Mouse (Mus musculus): ENCODE data around the gene Ypel1.

- TF ChIP-seq CTCF (IDR thresholded peaks at IDR 0.05; ENCODE audit: insufficient read depth, low read length) (no peak), POLR2A (IDR thresholded peaks at IDR 0.05; ENCODE audit: borderline replicate concordance, extremely low read depth, low read depth, low read length) (no peak)
Measured at GRCm38 (mm10) chr16:17117309-17117799, 47.9 kb downstream of the Ypel1 start.
